Mouse (Mus musculus) layer of hippocampus, adult 9-11 months (tissue): ENCODE measurements at regions not wholly inside any gene's neighbourhood (a gene's known extent, or its start where the extent isn't known, plus 50 kb on each side); places are given as distances from the start of the nearest gene placed in this dataset.
A peak's percentile ranks its signal among the peaks of the same experiment; 100 is the strongest.

ENCODE experiments used
- DNase-seq: peaks from one replicate; pipeline ENCODE4 v3.0.0; 2022

DNA sequence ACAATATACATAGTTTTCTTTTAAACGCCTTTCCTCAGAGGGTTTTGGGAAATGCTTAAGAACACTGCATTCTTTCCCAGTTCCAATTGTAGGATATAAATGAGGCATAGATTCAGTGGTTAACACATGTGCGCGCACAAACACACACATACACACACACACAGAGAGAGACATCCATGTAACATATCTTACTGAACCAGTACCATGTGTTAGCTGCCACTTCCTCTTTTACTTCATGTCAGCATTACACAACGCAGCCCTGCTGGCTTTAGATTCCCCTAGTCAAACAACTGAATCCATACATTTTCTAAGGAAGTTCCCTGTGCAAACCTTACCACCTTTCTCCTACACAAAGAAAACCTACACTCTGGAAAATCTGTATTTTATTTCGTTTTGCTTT lies 189.1 kb upstream of the Atp2b1 start:
- no peak for DNase-seq

DNA sequence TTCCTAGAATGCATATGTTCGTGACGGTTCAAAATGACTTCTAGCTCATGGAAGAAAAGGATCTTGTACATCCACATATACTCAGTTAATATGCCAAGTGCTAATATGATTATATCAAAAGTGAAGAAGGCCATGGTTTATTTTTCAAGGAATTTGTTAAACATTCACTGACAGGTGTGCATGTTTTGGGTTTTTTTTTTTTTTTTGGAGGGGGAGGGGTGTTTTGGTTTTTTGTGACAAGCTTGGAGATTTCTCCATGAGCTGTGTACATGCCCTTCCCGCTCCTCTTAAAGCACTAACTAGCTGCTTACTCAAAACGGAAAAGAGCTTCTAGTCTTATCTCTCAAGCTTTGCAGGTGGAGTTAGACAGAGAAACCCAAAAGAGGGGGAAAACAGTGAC lies 187.1 kb upstream of the Atp2b1 start:
- no peak for DNase-seq

- no peak for DNase-seq
Measured at GRCm38 (mm10) chr10:98728396-98729030, 185.7 kb upstream of the Atp2b1 start.

DNA sequence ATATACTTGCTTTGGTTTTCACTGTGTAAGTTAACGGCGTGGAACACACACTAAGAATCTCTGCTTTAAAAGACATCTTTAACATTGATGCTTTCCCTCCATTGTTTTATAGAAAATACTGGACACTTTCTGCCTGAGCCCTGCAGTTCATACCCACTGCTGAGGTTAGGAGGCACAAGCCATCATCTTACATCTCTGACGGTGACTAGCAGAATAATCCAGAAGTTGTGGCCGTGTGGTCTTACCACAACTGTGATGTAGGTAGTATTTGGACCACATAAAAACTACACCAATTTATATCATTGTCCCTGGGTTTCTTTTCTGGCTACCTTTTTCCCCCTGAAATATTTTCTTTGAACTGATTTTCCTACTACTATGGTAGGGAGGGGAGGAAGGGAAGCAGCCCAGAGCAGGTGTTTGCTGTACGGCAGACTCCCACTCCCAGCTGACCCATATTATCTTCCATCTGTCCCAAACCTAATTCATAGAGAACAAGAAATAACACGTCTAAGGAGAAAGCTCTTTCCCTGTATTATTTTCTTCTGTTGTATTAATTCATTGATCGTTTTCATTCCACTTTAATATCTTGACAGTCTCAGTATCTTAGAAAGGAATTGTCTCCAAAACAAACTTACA lies 180.1 kb upstream of the Atp2b1 start:
- DNase-seq = peak; percentile 57

DNA sequence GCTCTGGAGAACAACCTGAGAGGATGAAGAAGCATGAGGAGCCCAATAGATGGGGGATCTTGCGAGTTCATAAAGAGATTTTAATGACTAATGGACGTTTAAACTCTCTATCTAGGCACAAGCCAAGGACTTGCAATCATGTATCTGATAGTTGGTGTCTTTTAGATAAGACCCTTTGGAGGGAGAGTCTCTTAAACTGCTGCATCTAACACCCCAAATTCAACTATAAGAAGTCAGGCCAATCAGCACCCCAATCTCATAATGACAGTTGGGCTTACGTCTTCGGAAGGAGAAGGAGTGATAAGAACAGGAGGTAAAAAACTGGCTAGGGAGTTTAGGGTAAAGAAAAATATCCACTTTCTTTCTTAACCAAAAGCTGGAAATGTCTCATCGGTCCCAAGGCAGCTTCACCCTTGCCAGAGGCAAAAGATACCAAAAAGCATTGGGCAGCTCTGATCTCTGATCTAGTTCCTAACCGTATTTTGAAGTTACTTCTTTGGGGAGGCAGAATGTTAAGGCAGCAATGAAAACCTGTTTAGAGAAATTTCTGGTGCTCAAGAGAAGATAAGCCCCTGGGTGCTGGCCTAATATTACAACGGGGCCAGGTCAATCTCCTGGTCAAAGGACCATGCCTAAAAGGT lies 173.6 kb upstream of the Atp2b1 start:
- no peak for DNase-seq

DNA sequence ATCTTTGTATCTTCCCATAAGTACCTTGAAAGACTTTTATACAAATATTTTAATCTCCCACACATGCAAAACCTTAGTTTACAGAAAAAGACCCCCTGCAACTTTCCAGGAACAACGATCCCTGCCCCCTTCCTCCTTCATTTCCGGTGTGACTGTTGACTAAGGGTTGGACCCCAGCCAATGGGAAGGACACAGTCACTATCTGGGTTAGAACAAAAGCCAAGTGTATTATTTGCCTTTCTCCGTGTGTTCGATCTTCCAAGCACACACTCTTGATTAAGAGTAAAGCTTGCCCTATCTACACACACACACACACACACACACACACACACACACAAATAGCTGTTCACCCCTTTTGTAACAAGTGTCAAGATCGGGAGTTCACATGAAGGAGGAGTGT lies 172.8 kb upstream of the Atp2b1 start:
- no peak for DNase-seq

DNA sequence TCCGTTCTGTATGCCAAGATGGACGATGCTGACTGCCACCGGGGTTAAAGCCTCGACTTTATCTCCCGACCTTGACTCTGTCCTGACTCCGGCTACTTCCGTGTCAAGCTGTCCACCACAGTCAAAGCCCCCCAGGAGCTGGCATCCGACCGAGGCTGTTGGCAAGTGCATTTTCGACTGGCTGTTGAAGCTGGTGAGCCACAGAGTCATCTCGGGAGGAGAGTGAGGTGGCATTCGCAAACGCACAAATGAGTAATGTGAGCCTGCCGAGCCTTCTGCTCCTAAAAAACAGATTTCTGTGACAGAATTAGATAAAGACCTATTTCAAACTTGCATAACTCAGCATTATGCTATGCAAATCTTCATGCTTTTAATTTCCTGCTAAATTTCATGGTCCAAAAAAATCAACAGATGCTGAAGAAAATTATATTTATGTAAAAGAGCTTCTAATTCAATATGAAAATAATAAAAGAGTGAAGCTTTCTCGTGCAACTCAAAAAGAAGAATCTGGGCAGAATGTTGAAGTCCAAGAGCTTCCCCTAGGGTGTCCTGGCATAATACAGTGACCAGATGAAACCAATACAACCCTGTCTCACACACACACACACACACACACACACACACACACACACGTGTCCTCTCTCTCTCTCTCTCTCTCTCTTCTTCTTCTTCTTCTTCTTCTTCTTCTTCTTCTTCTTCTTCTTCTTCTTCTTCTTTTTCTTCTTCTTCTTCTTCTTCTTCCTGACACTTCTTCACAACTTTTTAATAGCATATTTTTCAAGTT lies 171.2 kb upstream of the Atp2b1 start:
- peak; percentile 83 for DNase-seq

- DNase-seq = no peak
Measured at GRCm38 (mm10) chr10:98744246-98744645, 170.0 kb upstream of the Atp2b1 start.

DNA sequence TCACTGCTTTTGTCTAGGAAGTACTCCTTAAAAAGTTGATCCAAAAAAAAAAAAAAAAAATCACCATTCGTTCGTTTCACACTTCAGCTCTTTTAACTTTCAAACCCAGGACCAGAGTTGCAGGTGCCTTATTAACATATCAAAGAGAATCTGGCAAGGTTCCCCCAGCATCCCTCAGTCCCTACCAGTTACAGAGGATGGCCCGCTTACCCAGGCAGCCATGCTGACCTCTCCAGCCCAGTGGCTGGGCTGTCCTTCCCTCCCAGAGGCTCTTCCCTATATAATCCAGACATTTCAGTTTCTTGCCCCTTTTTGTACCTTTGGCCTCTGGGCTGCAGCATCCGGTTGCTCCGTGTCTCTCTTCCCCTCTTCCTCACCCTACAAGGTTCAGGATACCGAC lies 169.5 kb upstream of the Atp2b1 start:
- DNase-seq = no peak

GRCm38 (mm10) chr10:98745409-98745808 lies 168.8 kb upstream of the Atp2b1 start:
- DNase-seq = no peak

DNA sequence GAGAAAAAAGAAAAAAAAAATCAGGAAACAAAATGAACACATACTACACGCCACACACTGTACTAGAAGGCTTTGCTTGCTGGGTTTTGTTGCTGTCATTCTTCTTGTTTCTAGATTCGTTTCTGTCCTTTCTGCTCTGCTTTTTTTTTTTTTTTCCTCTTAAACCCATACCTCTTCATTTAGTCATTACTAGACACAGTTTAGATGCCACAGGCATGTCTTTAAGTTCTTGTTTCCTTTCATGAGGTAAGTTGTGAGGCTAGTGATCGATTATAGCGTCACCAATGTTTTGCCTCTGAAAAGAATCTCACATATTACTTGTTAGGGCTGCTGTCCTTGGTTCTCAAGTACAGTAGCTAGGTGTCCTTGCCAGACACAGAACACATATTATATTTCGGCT lies 168.3 kb upstream of the Atp2b1 start:
- no peak for DNase-seq

DNA sequence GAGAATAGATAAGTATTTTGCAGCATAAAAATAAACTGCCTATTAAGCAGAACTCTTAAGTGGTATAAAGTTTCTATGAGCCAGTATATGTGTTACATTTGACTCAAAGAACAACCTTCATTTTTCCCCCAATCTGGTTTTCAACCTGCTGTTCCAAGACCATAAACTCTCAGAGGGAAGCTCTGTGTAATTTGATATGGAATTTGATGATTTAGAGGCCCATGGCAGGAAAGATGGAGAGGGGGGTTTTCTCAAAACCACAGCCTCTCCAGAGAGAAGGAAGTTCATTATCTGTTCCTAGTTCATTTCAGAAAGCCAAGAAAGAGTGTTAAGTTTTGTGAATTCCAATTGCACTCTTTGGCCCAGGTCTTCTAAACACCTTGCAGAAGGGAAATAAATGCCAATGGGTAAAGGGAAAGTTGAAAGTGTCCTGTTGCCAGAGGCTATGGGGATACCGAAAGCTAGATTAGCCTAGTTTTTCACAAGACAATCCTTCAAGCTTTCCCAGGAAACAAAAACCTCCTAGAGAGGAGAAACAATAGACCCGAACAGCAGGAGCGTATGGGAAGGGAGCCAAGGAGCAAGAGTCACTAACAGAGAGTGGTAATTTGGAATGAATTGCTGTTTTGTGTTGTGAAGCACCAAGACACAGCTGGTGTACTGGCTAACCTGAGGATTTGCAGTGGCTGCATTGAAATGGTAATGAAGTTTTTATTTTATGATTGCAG lies 165.2 kb upstream of the Atp2b1 start:
- DNase-seq = peak; percentile 39

- no peak for DNase-seq
Measured at GRCm38 (mm10) chr10:98749584-98749947, 164.6 kb upstream of the Atp2b1 start.

DNA sequence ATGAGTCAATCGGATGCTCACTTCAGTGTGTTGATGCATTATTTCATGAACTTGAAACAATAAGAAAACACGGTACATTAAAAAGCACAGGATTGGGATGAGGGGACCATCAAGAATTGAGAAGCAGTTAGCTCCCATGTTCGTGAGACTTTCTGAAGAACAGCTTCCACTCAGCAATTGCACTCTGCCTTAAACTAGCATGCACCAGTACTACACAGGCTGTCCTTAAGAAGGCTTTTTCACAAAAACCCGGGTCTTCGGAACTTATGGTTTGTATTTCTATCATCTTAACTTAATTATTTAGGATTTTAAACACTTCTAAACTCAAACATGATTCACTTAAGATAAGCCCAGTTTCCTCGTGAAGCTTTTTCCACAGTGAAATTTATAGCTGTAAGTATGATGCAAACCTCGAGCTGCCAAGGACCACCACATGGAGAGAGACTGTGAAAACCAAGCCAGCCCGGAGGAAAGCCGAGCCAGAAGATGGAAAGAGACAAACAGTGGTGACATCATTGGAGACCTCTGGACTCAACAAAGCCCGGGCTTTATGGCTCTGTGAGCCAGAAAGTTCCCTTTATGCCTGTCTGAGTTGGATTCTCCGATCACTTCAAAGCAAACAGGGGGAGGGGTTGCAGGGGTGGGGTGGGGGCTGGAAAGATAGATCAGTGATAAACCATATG lies 162.7 kb upstream of the Atp2b1 start:
- no peak for DNase-seq

GRCm38 (mm10) chr10:98761080-98761479 lies 153.1 kb upstream of the Atp2b1 start:
- DNase-seq = no peak

GRCm38 (mm10) chr10:98765786-98766419 lies 148.3 kb upstream of the Atp2b1 start:
- no peak for DNase-seq

DNA sequence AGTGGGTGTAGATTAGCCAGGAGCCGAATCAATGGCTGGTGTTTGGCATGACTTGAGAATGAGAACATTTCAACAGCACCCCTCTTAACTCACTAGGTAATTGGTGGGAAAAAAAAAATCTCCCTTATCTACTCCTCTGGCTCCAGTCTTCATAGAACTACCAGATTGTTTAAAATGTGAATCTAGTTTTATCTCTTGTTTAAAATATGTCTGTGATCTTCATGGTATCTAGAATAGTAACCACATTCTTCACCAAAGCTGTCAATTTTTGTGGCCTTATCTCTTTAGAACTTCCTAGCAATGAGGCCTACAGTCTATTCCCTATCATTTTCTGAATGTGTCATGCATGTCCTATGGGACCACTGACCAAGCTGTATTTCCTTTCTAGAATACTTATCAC lies 134.4 kb upstream of the Atp2b1 start:
- no peak for DNase-seq

- no peak for DNase-seq
Measured at GRCm38 (mm10) chr10:98780938-98781337, 133.3 kb upstream of the Atp2b1 start.

DNA sequence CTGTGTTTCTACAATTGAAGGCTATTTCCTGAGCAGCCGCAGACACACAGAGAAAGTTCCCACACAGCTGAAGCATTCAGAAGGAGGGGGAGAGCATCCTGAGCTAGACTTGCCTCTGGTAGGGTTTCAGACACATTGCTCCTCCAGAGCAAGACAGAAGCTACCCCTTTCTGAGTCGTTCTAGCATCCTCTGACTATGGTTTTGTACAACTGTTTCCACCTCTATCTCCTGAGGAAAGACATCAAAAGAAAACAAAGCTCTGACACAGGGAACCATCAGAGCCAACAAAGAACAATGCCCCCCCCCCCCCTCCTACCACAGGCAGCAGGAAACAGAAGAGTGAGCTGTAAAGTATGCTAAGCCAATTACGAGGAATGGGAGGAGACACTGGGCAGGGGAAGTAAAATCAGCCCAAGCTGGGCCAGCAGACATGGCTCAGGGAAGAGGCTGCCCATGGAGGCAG lies 132.3 kb upstream of the Atp2b1 start:
- no peak for DNase-seq

GRCm38 (mm10) chr10:98785411-98785810 lies 128.8 kb upstream of the Atp2b1 start:
- DNase-seq = no peak

- no peak for DNase-seq
Measured at GRCm38 (mm10) chr10:98786089-98786488, 128.1 kb upstream of the Atp2b1 start.

DNA sequence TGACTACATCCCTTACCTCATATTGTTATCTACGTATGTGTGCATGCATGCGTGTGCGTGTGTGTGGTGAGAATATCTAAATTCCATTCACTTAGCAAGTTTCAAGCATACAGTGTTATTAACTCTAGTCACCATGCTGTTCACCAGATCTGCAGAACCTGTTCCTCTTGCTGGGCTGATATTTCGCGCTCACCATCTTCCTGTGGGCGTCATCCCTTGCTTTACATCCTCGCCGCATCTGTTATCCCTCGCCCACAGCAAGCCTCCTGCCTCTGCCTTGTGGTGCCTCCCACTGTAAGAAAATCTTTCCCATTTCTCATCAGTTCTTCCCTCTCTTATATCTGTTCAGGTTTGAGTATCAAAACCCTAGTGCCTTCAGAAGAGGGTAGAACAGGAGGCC lies 124.4 kb upstream of the Atp2b1 start:
- DNase-seq = peak; percentile 72
